Mouse (Mus musculus) brain, embryonic 14.5 days (tissue): ENCODE data around the gene C330007P06Rik. TPM values are rescaled to one million over a fixed set of nuclear protein-coding genes. Genes with fewer than 3 reads are reported as not detected.

ENCODE experiments used
- DNase-seq: peaks from one replicate; pipeline ENCODE4 v3.0.0-alpha.2; 2011; ENCODE audit warnings: low read depth
- CTCF ChIP-seq: fragments of 200-500 bp; IDR thresholded peaks from 2 replicates; pipeline ENCODE4 v1.5.1; 2012; ENCODE audit warnings: inconsistent platforms, mild to moderate bottlenecking, moderate library complexity, borderline replicate concordance; ENCODE audit not compliant: insufficient read depth, insufficient read length; ENCODE audit errors: extremely low read depth
- POLR2A ChIP-seq: fragments of 200-500 bp; IDR thresholded peaks from 2 replicates; pipeline ENCODE4 v1.6.1; 2012; ENCODE audit warnings: mild to moderate bottlenecking, inconsistent platforms, borderline replicate concordance; ENCODE audit not compliant: poor library complexity, insufficient read depth, insufficient read length, severe bottlenecking; ENCODE audit errors: extremely low read depth
- polyA plus RNA-seq: library from polyadenylated mRNA; depleted of rRNA; stranded (reverse); fragments of >200 nt; gene quantifications from 2 replicates; pipeline ENCODE4 v1.2.3, GENCODE M21; 2012; rRNA removed

C330007P06Rik gene
- polyA plus RNA-seq, 1 experiment, result 14.7 TPM

- DNase-seq, result peak; percentile 91
- TF ChIP-seq POLR2A, result peak; percentile 39; the same call in 1 of the 2 replicates
- TF ChIP-seq CTCF, result no peak
These were observed 78.3 kb downstream of the C330007P06Rik start, which contains the start of gene Slc25a5 for GRCm38 (mm10) chrX:36795424-36796162. TSS of gene Slc25a5 (plus strand) at chrX:36795651.

- TF ChIP-seq POLR2A (no peak), CTCF (no peak)
- no peak for DNase-seq
These were observed 79.3 kb downstream of the C330007P06Rik start for GRCm38 (mm10) chrX:36794571-36794970.

GRCm38 (mm10) chrX:36789360-36789759, 84.6 kb downstream of the C330007P06Rik start:
- DNase-seq, result no peak
- no peak for TF ChIP-seq CTCF
- no peak for TF ChIP-seq POLR2A

- no peak for DNase-seq
- TF ChIP-seq POLR2A (no peak), CTCF (no peak)
These were observed 96.2 kb downstream of the C330007P06Rik start for GRCm38 (mm10) chrX:36777694-36778093.

- no peak for DNase-seq
- TF ChIP-seq POLR2A, result no peak
- TF ChIP-seq CTCF, result no peak
These were observed 98.4 kb downstream of the C330007P06Rik start for GRCm38 (mm10) chrX:36775520-36775919.

Other genes with a start within 250 kb of the C330007P06Rik start
- 7.1 and 8.5 TPM in 2 replicates for gene Akap17b, start 228.7 kb downstream of the C330007P06Rik start, polyA plus RNA-seq
- 0.66 and 0.89 TPM in 2 replicates for gene Slc25a43, start 130.5 kb downstream of the C330007P06Rik start, polyA plus RNA-seq
- gene Slc25a5, start 78.5 kb downstream of the C330007P06Rik start, polyA plus RNA-seq, result 477 and 533 TPM in 2 replicates
- 41.7 and 43.8 TPM in 2 replicates for gene Ube2a, start 211 bp downstream of the C330007P06Rik start, polyA plus RNA-seq
- gene Nkrf, start 28.8 kb upstream of the C330007P06Rik start, polyA plus RNA-seq, result 9.4 and 15.1 TPM in 2 replicates
- gene Sept6, start 117.7 kb upstream of the C330007P06Rik start, polyA plus RNA-seq, result 54.2 and 61.6 TPM in 2 replicates
- gene Sowahd, start 174.7 kb upstream of the C330007P06Rik start, polyA plus RNA-seq, result not detected in 2 replicates
- gene Rpl39, start 211.3 kb upstream of the C330007P06Rik start, polyA plus RNA-seq, result 425 and 492 TPM in 2 replicates
- gene Upf3b, start 236.2 kb upstream of the C330007P06Rik start, polyA plus RNA-seq, result 31.2 and 37.8 TPM in 2 replicates